Mouse (Mus musculus): ENCODE results near the gene Acss1.

GRCm38 (mm10) chr2:150666723-150667064 lies 1.6 kb downstream of the Acss1 start:
- TF ChIP-seq POLR2A (IDR thresholded peaks at IDR 0.05; ENCODE audit: borderline replicate concordance, extremely low read depth, insufficient read depth, insufficient read length, poor library complexity, severe bottlenecking) (no peak), CTCF (IDR thresholded peaks at IDR 0.05; ENCODE audit: borderline replicate concordance, extremely low read depth, insufficient read depth, insufficient read length) (no peak)
